Mouse (Mus musculus) small intestine, adult 2 months (tissue): ENCODE data around the gene Maml2. TPM values are rescaled to one million over a fixed set of nuclear protein-coding genes. Genes with fewer than 3 reads are reported as not detected.

Experiments
- H3K27ac ChIP-seq: fragments of 200-500 bp; 2 replicates; pipeline ENCODE4 v1.5.1; 2012; ENCODE audit warnings: low read depth, low read length, control low read depth, inconsistent platforms; ENCODE audit not compliant: insufficient read depth
- H3K27me3 ChIP-seq: fragments of 200-500 bp; 2 replicates; pipeline ENCODE4 v1.6.1; 2012; ENCODE audit warnings: mild to moderate bottlenecking, moderate library complexity, low read length, inconsistent platforms; ENCODE audit not compliant: control insufficient read depth, insufficient read depth
- H3K36me3 ChIP-seq: fragments of 200-500 bp; 2 replicates; pipeline ENCODE4 v1.6.1; 2012; ENCODE audit warnings: mild to moderate bottlenecking, low read length, control low read depth, inconsistent platforms; ENCODE audit not compliant: control insufficient read depth, insufficient read depth
- H3K4me1 ChIP-seq: fragments of 200-500 bp; 2 replicates; pipeline ENCODE4 v1.6.1; 2012; ENCODE audit warnings: low read length, inconsistent platforms, mixed read lengths; ENCODE audit not compliant: control insufficient read depth, insufficient read depth, insufficient read length
- H3K4me3 ChIP-seq: fragments of 200-500 bp; 2 replicates; pipeline ENCODE4 v1.5.1; 2012; ENCODE audit warnings: low read depth, mild to moderate bottlenecking, control low read depth, inconsistent platforms, low read length, moderate library complexity
- CTCF ChIP-seq: fragments of 200-500 bp; IDR thresholded peaks from 2 replicates; pipeline ENCODE4 v1.5.1; 2012; ENCODE audit warnings: low read depth, mild to moderate bottlenecking, control low read depth, inconsistent platforms, low read length, moderate library complexity, mixed read lengths; ENCODE audit not compliant: insufficient replicate concordance, insufficient read length; ENCODE audit errors: extremely low read depth
- POLR2A ChIP-seq: fragments of 200-500 bp; IDR thresholded peaks from 2 replicates; pipeline ENCODE4 v1.6.1; 2012; ENCODE audit warnings: low read depth, mild to moderate bottlenecking, control low read depth, inconsistent platforms, low read length, moderate library complexity
- WGBS: fragments of 180-500 bp; shearing (Covaris S2); methylation state at CpG from one replicate; pipeline ENCODE4 v1.1.7; 2018; 5-methylcytosine and 5-hydroxymethylcytosine counted together
- polyA plus RNA-seq: library from polyadenylated mRNA; depleted of rRNA; stranded (reverse); fragments of >200 nt; gene quantifications from 2 replicates; pipeline ENCODE4 v1.2.3, GENCODE M21; 2012

Maml2 gene
- polyA plus RNA-seq, 1 experiment, result 2.8 TPM

GRCm38 (mm10) chr9:13624780-13625179 lies 327.0 kb downstream of the Maml2 start:
- 89% methylated on average over 1 of the region's 1 CpGs for WGBS
- Histone ChIP-seq H3K27ac (no peak overlapping the region), H3K4me3 (no peak overlapping the region), H3K27me3 (no peaks in the 10 kb centered on the region), H3K4me1 (no peaks in the 10 kb centered on the region), H3K36me3 (no peaks in the 10 kb centered on the region)
- no peak for TF ChIP-seq CTCF
- no peak for TF ChIP-seq POLR2A

GRCm38 (mm10) chr9:13625215-13625614 lies 327.5 kb downstream of the Maml2 start:
- TF ChIP-seq POLR2A (no peak), CTCF (no peak)
- no peaks in the 10 kb centered on the region for H3K36me3 ChIP-seq
- no peaks in the 10 kb centered on the region for H3K27me3 ChIP-seq
- WGBS, result 85% methylated on average over 3 of the region's 3 CpGs
- H3K4me3 ChIP-seq, result no peak overlapping the region
- no peaks in the 10 kb centered on the region for H3K4me1 ChIP-seq
- no peak overlapping the region for H3K27ac ChIP-seq

GRCm38 (mm10) chr9:13626480-13626879 lies 328.7 kb downstream of the Maml2 start:
- Histone ChIP-seq H3K4me1 (no peaks in the 10 kb centered on the region), H3K36me3 (no peaks in the 10 kb centered on the region), H3K4me3 (no peak overlapping the region), H3K27ac (no peak overlapping the region), H3K27me3 (no peaks in the 10 kb centered on the region)
- WGBS, result 83% methylated on average over 3 of the region's 3 CpGs
- no peak for TF ChIP-seq CTCF
- TF ChIP-seq POLR2A, result no peak

- no peaks in the 10 kb centered on the region for H3K27me3 ChIP-seq
- WGBS, result 70% methylated on average over 1 of the region's 1 CpGs
- no peak overlapping the region for H3K4me3 ChIP-seq
- H3K36me3 ChIP-seq, result no peaks in the 10 kb centered on the region
- TF ChIP-seq POLR2A (no peak), CTCF (no peak)
- H3K27ac ChIP-seq, result no peak overlapping the region
- no peaks in the 10 kb centered on the region for H3K4me1 ChIP-seq
Observed at GRCm38 (mm10) chr9:13633371-13633770, 335.6 kb downstream of the Maml2 start.

- H3K27ac ChIP-seq, result no peak overlapping the region
- no peak for TF ChIP-seq POLR2A
- no peak for TF ChIP-seq CTCF
- no peaks in the 10 kb centered on the region for H3K36me3 ChIP-seq
- WGBS, result 52% methylated on average over 3 of the region's 3 CpGs
- H3K4me1 ChIP-seq, result no peaks in the 10 kb centered on the region
- no peak overlapping the region for H3K4me3 ChIP-seq
- no peaks in the 10 kb centered on the region for H3K27me3 ChIP-seq
Observed at GRCm38 (mm10) chr9:13639655-13640054, 341.9 kb downstream of the Maml2 start.

GRCm38 (mm10) chr9:13645153-13645552 lies 347.4 kb downstream of the Maml2 start:
- H3K4me3 ChIP-seq, result no peak overlapping the region

GRCm38 (mm10) chr9:13651065-13651464 lies 353.3 kb downstream of the Maml2 start:
- no peak for TF ChIP-seq CTCF
- TF ChIP-seq POLR2A, result no peak
- H3K4me3 ChIP-seq, result no peak overlapping the region
- WGBS, result 62% methylated on average over 2 of the region's 2 CpGs
- no peaks in the 10 kb centered on the region for H3K36me3 ChIP-seq
- no peak overlapping the region for H3K27ac ChIP-seq
- H3K27me3 ChIP-seq, result no peaks in the 10 kb centered on the region
- H3K4me1 ChIP-seq, result no peaks in the 10 kb centered on the region

More at GRCm38 (mm10) chr9:13645153-13645552, 347.4 kb downstream of the Maml2 start:
- Histone ChIP-seq H3K36me3 (no peaks in the 10 kb centered on the region), H3K27ac (no peak overlapping the region), H3K27me3 (no peaks in the 10 kb centered on the region), H3K4me1 (no peaks in the 10 kb centered on the region)
- 70% methylated on average over 5 of the region's 5 CpGs for WGBS
- no peak for TF ChIP-seq CTCF
- no peak for TF ChIP-seq POLR2A
